Mouse (Mus musculus) MEL (cell line): ENCODE measurements at regions not wholly inside any gene's neighbourhood (a gene's known extent, or its start where the extent isn't known, plus 50 kb on each side); places are given as distances from the start of the nearest gene placed in this dataset.

Experiments
- DNase-seq: peaks from one replicate; pipeline ENCODE4 v3.0.0; 2011; ENCODE audit warnings: low read depth, low spot score
- H3K27ac ChIP-seq: 2 replicates; pipeline ENCODE4 v1.5.1; 2012; ENCODE audit warnings: low read depth, mild to moderate bottlenecking, control low read depth, low read length, moderate library complexity; ENCODE audit not compliant: control insufficient read depth
- H3K27me3 ChIP-seq, 2 experiments: fragments of 150-350 bp in 1 of 2; sonication (generic) in 1 of 2; 2 replicates each; pipeline ENCODE4 v1.6.1; 2012; ENCODE audit warnings: low read length in 2 of 2, mild to moderate bottlenecking in 2 of 2, improper control_type of control experiment in 1 of 2, moderate library complexity in 1 of 2; ENCODE audit not compliant: insufficient read depth in 2 of 2, control insufficient read depth in 1 of 2
- H3K36me3 ChIP-seq, 2 experiments: 2 replicates each; pipeline ENCODE4 v1.6.1; 2012 to 2014; ENCODE audit warnings: low read length in 2 of 2, improper control_type of control experiment in 1 of 2, inconsistent platforms in 1 of 2, mild to moderate bottlenecking in 1 of 2; ENCODE audit not compliant: insufficient read depth in 2 of 2, control insufficient read depth in 1 of 2
- H3K4me1 ChIP-seq, 2 experiments: fragments of 150-350 bp in 1 of 2; sonication (generic) in 1 of 2; 2 replicates each; pipeline ENCODE4 v1.6.1; 2012; ENCODE audit warnings: low read length in 2 of 2, improper control_type of control experiment in 1 of 2, mild to moderate bottlenecking in 1 of 2; ENCODE audit not compliant: insufficient read depth in 2 of 2, control insufficient read depth in 1 of 2
- H3K4me3 ChIP-seq, 2 experiments: fragments of 150-350 bp in 1 of 2; sonication (generic) in 1 of 2; 2 replicates each; pipeline ENCODE4 v1.5.1; 2012; ENCODE audit warnings: low read depth in 2 of 2, low read length in 2 of 2, mild to moderate bottlenecking in 2 of 2, moderate library complexity in 2 of 2, control low read depth in 1 of 2, improper control_type of control experiment in 1 of 2; ENCODE audit not compliant: control insufficient read depth in 1 of 2, insufficient read depth in 1 of 2
- H3K79me2 ChIP-seq: 2 replicates; pipeline ENCODE4 v1.6.1; 2012; ENCODE audit warnings: mild to moderate bottlenecking, low read length, moderate library complexity; ENCODE audit not compliant: control insufficient read depth, poor library complexity, insufficient read depth
- H3K9ac ChIP-seq: 2 replicates; pipeline ENCODE4 v1.6.1; 2012; ENCODE audit warnings: low read depth, mild to moderate bottlenecking, control low read depth, low read length, moderate library complexity; ENCODE audit not compliant: control insufficient read depth, poor library complexity, severe bottlenecking
- H3K9me3 ChIP-seq: fragments of 150-350 bp; sonication (generic); replicated peaks from 2 replicates; pipeline ENCODE4 v1.6.1; 2012; ENCODE audit warnings: mild to moderate bottlenecking, low read length, improper control_type of control experiment, moderate library complexity; ENCODE audit not compliant: insufficient read depth
- HCFC1 ChIP-seq: IDR thresholded peaks from 2 replicates; pipeline ENCODE4 v1.6.1; 2012; ENCODE audit warnings: low read depth, mild to moderate bottlenecking, inconsistent platforms, low read length, improper control_type of control experiment, moderate library complexity
- JUND ChIP-seq: IDR thresholded peaks from 2 replicates; pipeline ENCODE4 v1.6.1; 2011; ENCODE audit warnings: low read depth, mild to moderate bottlenecking, improper control_type of control experiment, low read length
- MAX ChIP-seq: IDR thresholded peaks from 2 replicates; pipeline ENCODE4 v1.6.1; 2011; ENCODE audit warnings: low read length, improper control_type of control experiment
- POLR2AphosphoS5 ChIP-seq: IDR thresholded peaks from 2 replicates; pipeline ENCODE4 v1.6.1; 2012; ENCODE audit warnings: low read depth, borderline replicate concordance, mild to moderate bottlenecking, inconsistent platforms, low read length, moderate library complexity, mixed read lengths
- RAD21 ChIP-seq: IDR thresholded peaks from 2 replicates; pipeline ENCODE4 v1.6.1; 2011; ENCODE audit warnings: mild to moderate bottlenecking, low read depth, low read length, improper control_type of control experiment
- RCOR1 ChIP-seq: IDR thresholded peaks from 2 replicates; pipeline ENCODE4 v1.6.1; 2012; ENCODE audit warnings: low read depth, mild to moderate bottlenecking, inconsistent platforms, low read length, improper control_type of control experiment
- SIN3A ChIP-seq: IDR thresholded peaks from 2 replicates; pipeline ENCODE4 v1.6.1; 2012; ENCODE audit warnings: low read length, improper control_type of control experiment, inconsistent platforms
- UBTF ChIP-seq: IDR thresholded peaks from 2 replicates; pipeline ENCODE4 v1.6.1; 2012; ENCODE audit warnings: low read depth, mild to moderate bottlenecking, inconsistent platforms, low read length, improper control_type of control experiment, moderate library complexity, borderline replicate concordance; ENCODE audit not compliant: insufficient read depth
- USF2 ChIP-seq, 2 experiments: IDR thresholded peaks; 2 replicates each; pipeline ENCODE4 v1.6.1; 2011 to 2012; ENCODE audit warnings: improper control_type of control experiment in 2 of 2, low read length in 2 of 2, borderline replicate concordance in 1 of 2, inconsistent platforms in 1 of 2, low read depth in 1 of 2, mild to moderate bottlenecking in 1 of 2; ENCODE audit not compliant: insufficient read depth in 1 of 2
- ZC3H11A ChIP-seq: IDR thresholded peaks from 2 replicates; pipeline ENCODE4 v1.6.1; 2012; ENCODE audit warnings: low read depth, mild to moderate bottlenecking, inconsistent platforms, low read length, improper control_type of control experiment

DNA sequence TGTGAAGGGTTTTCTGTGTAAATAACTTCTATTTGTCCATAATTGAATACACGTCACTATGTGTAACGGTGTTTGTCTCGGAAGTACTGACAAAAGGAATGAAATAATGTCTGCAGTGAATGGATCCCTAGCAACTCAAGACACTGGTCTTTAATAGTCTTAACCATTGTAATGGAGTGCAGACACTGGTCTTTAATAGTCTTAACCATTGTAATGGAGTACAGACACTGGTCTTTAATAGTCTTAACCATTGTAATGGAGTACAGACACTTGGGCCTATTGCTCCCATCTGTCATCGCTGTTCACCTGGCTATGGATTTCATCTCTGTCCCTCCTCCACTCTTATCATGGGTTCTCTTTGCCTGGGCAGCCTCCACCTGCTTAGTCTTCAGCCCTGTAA, 53.2 kb upstream of the Frmd4a start:
- no peaks in the 10 kb centered on the region for H3K4me1 ChIP-seq
- H3K4me3 ChIP-seq = no peak overlapping the region
- no peaks in the 10 kb centered on the region for H3K9me3 ChIP-seq
- H3K27me3 ChIP-seq = 0 out of 4 replicates have a peak, but pooled peaks cover 0 to 3% of the 10 kb centered on the region in 2 experiments
- H3K79me2 ChIP-seq = no peaks in the 10 kb centered on the region
- TF ChIP-seq ZC3H11A = no peak
- TF ChIP-seq JUND = no peak
- no peak for TF ChIP-seq POLR2AphosphoS5
- no peak for TF ChIP-seq RAD21
- TF ChIP-seq UBTF = no peak
- TF ChIP-seq HCFC1 = no peak
- TF ChIP-seq USF2 (IDR thresholded peaks at IDR 0.05; ENCODE audit: borderline replicate concordance in 1 of 2, insufficient read depth in 1 of 2, low read depth in 1 of 2, low read length in 2 of 2) = no peak
- TF ChIP-seq SIN3A = no peak
- no peak for TF ChIP-seq RCOR1
- no peak for TF ChIP-seq MAX
- peak; percentile 67 for DNase-seq
- no peak overlapping the region for H3K9ac ChIP-seq
- H3K36me3 ChIP-seq = no peaks in the 10 kb centered on the region
- H3K27ac ChIP-seq = no peak overlapping the region
